Mouse (Mus musculus) MEL-GATA-1-ER (cell line): ENCODE measurements around the gene Bhmt2.

Experiments used
- DNase-seq: peaks from one replicate; pipeline ENCODE4 v3.0.0-alpha.2; 2012; ENCODE audit warnings: low read depth; ENCODE audit errors: extremely low read depth

The Bhmt2 gene

GRCm38 (mm10) chr13:93674131-93674561, at the start of gene Bhmt2, which contains the start of gene Dmgdh:
Bhmt2 (minus strand) TSS chr13:93674302.
Dmgdh (plus strand) TSS chr13:93674433.
- no peak for DNase-seq

DNA sequence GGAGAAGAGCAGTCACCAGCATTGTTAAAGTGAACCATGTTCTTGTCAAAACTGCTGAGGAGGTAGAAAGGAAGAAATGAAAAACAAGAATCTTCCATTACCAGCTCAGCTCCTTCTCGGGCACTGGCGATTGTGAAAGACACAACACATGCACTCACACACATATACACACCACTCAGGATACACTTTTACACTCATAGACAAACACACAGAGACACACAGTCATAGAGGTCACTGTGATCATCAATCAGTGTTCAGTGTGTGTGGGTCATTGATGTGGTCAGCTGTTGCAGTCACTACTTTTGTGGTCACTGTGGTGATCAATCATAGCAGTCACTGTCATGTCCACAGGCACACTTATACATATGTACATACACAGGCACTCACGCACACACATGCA, 49.4 kb upstream of the Bhmt2 start:
- DNase-seq = no peak

DNA sequence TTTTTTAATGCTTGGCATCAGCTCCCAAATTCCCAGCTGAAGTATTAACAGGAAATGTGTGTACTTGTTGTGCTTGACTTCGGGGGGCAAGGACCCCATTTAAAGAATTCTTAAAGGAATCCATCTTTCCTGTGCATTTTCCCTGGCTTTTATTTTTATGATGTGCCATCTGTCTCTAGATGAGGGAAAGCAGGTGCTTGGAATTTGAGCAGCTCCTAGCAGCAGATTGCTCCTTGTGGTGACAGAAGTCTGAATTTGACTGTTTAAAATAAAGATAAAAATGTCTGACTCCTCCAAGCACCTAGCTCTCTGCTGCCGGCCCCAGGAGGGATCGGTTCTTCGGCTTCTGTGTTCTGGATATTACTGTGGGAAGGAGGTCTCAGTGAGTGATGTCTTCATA, 47.8 kb upstream of the Bhmt2 start:
- no peak for DNase-seq

DNA sequence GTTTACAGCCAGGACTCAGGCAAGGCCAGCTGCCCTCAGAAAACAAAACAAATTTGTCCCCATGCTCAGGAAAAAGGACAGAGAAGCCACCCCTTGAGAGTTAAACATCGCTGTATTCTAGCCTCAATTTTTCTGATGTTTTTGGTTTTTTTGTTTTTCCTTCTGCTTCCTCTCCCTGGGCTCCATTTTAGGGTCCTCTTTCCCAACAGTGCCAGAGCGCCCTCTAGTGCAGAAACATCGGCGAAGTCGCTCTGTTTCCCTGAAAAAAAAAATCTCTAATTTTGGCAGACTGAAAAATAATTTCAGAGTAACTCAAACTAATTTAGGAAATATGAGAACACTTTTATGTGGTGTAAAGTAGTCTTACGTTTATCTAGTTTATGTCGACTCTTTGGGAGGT, 44.8 kb upstream of the Bhmt2 start:
- DNase-seq = peak; percentile 35

GRCm38 (mm10) chr13:93717113-93717512, 43.0 kb upstream of the Bhmt2 start:
- no peak for DNase-seq

DNA sequence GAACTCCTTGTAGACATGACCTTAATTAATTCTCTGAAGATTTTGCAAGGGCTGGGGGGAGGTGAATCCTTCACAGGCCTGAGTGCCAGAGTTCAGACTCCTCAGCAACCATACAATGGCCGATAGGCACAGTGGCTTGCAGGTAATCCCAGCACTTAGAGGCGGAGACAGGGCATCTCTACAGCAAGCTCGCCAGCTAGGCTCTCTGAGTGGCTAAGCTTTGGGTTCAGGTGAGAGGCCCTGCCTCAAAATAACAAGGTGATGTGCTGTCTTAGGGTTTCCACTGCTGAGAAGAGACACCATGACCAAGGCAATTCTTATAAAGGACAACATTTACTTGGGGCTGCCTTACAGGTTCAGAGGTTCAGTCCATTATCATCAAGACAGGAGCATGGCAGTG, 39.7 kb upstream of the Bhmt2 start:
- no peak for DNase-seq

DNA sequence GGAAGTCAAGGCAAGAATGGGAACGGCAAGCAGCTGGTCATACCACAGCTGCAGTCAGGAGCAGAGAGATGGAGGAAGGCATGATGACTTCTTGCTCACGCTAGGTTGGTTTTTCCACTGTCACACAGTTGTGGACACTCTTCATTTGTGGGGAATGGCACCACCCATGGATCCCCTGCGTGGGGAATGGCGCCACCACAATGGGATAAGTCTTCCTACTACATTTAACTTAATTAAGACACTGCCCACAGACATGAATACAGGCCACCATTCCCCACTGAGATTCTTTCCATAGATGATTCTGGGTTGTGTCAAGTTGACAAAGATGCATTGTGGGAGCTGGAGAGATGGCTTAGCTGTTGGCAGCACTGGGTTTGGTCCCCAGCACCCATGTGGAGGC, 38.3 kb upstream of the Bhmt2 start:
- no peak for DNase-seq

DNA sequence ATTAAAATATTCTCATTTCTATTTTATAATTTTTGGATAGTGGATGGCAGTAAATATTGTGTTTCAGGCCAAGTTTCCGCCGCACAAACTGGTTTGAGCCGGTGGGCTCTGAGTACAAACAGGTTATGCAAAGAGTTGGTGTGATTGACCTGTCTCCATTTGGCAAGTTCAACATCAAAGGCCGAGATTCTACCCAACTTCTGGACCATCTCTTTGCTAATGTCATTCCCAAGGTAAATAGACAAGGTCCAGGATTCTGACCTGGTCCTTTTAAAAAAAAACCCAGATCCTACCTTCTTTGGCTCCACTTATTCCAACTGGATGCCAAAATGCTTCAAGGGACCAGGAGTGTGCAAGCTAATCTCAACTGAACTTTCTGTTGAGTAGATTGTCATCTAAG, 37.1 kb upstream of the Bhmt2 start:
- DNase-seq = no peak

DNA sequence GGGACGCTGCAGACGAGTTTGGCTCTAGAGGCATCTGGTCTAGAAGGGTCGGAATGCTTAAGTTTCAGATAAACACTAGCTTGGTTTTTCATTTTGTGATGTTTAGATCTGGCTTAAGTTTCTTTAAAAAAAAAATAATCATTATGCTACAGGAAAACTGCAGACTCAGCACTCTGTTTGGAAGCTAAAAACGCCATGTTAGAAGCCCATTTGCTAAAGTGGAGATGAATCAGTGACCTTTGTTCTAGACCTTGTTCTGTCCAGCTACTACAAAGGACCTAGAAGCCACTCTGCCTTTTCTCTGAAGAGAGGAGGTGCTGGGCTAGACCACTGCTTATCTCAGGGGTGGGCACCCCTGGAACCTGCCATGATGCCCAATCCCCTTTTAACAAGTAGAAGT, 36.2 kb upstream of the Bhmt2 start:
- no peak for DNase-seq

- no peak for DNase-seq
Observed at GRCm38 (mm10) chr13:93707271-93707670, 33.2 kb upstream of the Bhmt2 start.

DNA sequence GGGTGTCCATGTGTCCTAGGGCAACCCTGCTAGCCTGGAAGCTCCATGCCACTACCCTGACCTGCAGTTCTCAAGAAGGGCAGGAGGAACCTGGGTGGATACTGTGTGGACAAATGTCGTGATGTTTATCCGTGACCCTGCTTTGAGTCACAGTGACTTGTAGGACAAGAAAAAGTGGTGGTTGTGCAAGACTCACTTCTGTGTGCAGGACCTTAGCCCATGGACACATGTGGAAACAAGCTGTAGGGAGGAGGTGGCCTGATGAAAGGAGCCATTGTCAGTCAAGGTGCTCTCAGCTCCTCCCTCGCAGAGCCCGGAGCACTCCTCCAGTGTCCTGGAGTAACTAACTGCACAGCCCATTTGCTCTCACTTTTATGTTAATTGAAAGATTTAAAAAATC, 31.6 kb upstream of the Bhmt2 start:
- no peak for DNase-seq

DNA sequence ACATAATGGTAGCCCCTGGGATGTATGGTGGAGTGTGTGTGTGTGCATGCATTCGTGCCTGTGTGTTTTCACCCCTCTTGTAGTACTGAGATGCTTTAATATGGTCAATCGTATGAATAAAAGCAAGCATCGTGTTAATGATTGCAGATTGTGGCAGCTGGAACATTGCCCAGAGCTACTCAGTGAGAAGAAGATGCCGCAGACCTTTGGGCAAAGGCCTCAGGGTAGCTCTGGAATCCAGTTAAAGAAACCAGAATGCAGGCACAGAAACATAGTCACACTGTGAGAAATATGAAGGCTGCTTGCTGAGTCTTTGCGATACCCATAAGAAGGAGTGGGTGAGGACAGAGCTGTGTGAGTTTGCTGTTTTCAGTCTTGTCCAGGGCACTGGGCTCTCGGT, 24.8 kb upstream of the Bhmt2 start:
- no peak for DNase-seq

GRCm38 (mm10) chr13:93690821-93691220, 16.7 kb upstream of the Bhmt2 start:
- DNase-seq = no peak

DNA sequence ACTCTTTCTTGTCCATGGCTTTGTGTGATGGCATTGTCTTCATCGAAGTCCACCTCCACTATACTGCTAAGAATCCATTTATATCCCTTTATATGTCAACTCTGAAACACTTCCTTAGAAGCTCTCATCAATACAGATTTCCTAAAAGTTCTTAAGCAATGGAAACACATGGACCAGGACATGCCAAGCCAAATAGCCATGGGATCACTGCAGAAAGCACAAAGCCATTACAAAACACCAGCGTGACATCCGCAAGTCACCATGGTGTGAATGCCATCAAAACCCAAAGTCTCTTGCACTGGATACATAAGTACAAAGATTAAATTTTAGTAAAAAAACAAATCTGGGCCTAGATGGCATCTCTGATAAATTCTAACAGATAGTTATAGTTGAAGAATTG, 15.5 kb upstream of the Bhmt2 start:
- no peak for DNase-seq

GRCm38 (mm10) chr13:93687321-93687720, 13.2 kb upstream of the Bhmt2 start:
- DNase-seq = no peak

DNA sequence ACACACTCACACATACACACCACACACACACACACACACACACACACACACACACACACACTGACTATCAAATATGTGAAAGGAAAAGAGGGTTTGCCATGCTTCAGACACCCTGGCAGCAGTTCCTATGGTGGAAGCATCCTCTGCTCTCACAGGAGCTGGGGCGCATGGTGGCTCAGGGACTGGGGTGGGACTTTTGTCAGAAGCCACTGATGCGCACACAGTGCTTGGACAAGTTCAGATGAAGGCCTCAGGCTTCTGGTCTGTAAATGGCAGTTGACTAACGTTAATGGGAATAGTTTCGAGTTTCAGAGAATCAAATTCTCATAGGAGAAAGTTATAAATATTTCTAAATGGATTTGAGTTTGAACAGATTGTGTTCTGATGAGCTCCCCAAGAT, 11.1 kb upstream of the Bhmt2 start:
- DNase-seq = no peak

- DNase-seq = peak; percentile 39
Observed at GRCm38 (mm10) chr13:93683336-93683735, 9.2 kb upstream of the Bhmt2 start.

DNA sequence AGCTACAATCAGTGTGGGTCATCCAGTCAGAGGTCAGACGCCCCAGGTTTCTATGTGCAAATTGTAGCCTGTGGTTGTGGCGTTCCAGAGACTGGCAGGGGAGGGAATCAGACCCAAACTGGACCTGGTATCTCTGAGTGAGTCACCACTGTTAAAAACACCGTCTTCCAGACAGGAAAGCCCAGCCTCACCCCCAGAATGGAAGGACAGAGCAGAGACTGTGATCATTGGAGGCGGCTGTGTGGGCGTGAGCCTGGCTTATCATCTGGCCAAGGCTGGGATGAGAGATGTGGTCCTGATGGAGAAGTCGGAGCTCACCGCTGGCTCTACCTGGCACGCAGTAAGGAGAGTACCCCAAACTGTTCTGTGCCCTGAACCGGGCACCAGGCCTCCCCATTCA, 2.8 kb upstream of the Bhmt2 start:
- no peak for DNase-seq

DNA sequence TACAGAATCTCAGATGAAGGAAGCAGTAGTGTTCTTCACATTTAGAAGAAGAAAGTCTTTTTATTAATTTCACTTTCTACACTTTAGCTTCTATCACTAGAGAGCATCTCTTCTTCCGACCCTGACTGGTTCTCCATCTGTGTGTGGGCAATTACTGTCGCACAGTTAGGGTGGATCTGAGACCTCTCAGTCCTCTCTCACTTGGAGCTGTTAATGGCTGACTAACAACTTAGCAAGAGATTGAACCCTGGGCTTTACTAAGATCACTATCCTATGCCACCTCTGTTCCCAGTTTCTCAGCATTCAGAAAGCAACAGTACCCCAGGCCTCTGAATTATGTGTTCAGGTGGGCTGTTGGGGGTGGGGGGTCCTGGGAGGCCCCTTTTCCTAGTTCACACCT, 806 bp downstream of the Bhmt2 start:
- no peak for DNase-seq

- no peak for DNase-seq
Observed at GRCm38 (mm10) chr13:93672371-93672770, 1.7 kb downstream of the Bhmt2 start.

GRCm38 (mm10) chr13:93667586-93667985, 6.5 kb downstream of the Bhmt2 start:
- DNase-seq = no peak

DNA sequence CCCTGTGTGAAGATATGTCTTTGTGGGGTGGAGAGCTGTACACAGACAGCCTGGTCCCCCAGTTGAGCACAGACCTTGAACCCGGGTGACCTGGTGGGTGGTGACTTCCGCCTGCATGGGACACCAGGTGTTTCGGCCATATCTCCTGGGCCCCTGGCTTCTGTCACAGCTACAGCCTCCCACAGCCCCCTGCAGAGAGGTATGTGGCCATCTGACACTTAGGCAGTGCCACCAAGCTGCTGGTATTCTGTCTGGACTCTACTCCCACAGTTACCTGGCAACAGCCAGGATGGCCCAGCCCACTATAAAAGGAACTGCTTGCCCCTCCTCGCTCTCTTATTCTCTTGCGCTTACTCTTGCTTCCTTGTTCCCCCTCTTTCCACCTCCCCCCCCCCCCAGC, 16.2 kb downstream of the Bhmt2 start:
- DNase-seq = no peak

DNA sequence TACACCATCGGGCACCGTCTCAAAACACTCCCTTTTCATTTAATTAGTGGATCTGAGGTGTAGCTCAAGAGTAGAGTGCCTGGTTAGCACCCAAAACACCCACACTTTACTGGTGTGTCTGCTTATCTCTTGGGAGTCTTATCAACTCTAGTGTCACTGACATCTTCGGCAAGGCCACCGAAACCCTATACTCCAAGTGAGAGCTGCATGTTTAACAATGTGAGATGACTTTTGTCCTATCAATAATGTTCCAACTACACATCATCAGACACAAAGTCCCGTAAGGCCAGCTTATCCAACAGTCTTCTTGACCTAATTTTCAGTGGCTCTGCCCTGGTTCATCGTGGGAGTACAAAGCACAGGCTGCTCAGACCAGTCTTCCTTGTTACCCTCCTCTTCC, 20.7 kb downstream of the Bhmt2 start:
- no peak for DNase-seq

GRCm38 (mm10) chr13:93648387-93649130, 25.5 kb downstream of the Bhmt2 start:
- DNase-seq = no peak
